Mouse (Mus musculus) frontal cortex, adult 2 months (tissue): ENCODE results near the gene Pogz. TPM values are rescaled to one million over a fixed set of nuclear protein-coding genes. Genes with fewer than 3 reads are reported as not detected.
A peak's percentile ranks its signal among the peaks of the same experiment; 100 is the strongest.
"Not testable (repeated sequence)": the region's sequence is repeated elsewhere in the genome, so short reads cannot be mapped to it uniquely, and the experiment has no call there.

Experiments
- DNase-seq, 2 experiments: peaks; one replicate each; pipeline ENCODE4 v3.0.0; 2022; ENCODE audit warnings: low spot score in 1 of 2; ENCODE audit errors: extremely low spot score in 1 of 2
- polyA plus RNA-seq: library from polyadenylated mRNA; depleted of rRNA; stranded (reverse); fragments of >200 nt; gene quantifications from 2 replicates; pipeline ENCODE4 v1.2.3, GENCODE M21; 2012

Gene Pogz
- polyA plus RNA-seq, 1 experiment: 47.6 TPM

GRCm38 (mm10) chr3:94832100-94832499 is 5.3 kb upstream of the Pogz start:
- DNase-seq: no peak

GRCm38 (mm10) chr3:94832701-94833100 is 4.7 kb upstream of the Pogz start:
- no peak for DNase-seq

GRCm38 (mm10) chr3:94833358-94833757 is 4.0 kb upstream of the Pogz start:
- no peak for DNase-seq

GRCm38 (mm10) chr3:94835396-94835795 is 2.0 kb upstream of the Pogz start:
- DNase-seq: no peak

- peak; percentile 83 to 90 for DNase-seq
These were observed 661 bp downstream of the Pogz start for GRCm38 (mm10) chr3:94837959-94838496.

- no peak for DNase-seq
These were observed 1.3 kb downstream of the Pogz start for GRCm38 (mm10) chr3:94838631-94839030.

- DNase-seq: no peak
These were observed 1.7 kb downstream of the Pogz start for GRCm38 (mm10) chr3:94839101-94839500.

GRCm38 (mm10) chr3:94847382-94847781 is 10.0 kb downstream of the Pogz start:
- DNase-seq: no peak

- peak in 1 of 2 experiments; percentile 79 for DNase-seq
These were observed 12.0 kb downstream of the Pogz start for GRCm38 (mm10) chr3:94849338-94849737.

GRCm38 (mm10) chr3:94851731-94852130 is 14.4 kb downstream of the Pogz start:
- no peak for DNase-seq

- no peak for DNase-seq
These were observed 14.8 kb downstream of the Pogz start for GRCm38 (mm10) chr3:94852215-94852614.

- DNase-seq: no peak
These were observed 22.1 kb downstream of the Pogz start for GRCm38 (mm10) chr3:94859471-94859870.

- no peak for DNase-seq
These were observed 31.6 kb downstream of the Pogz start for GRCm38 (mm10) chr3:94869011-94869410.

GRCm38 (mm10) chr3:94878618-94879017 is 41.3 kb downstream of the Pogz start:
- DNase-seq: no peak

- DNase-seq: no peak
These were observed 44.5 kb downstream of the Pogz start for GRCm38 (mm10) chr3:94881840-94882239.

- no peak for DNase-seq
These were observed 45.2 kb downstream of the Pogz start for GRCm38 (mm10) chr3:94882579-94882978.

GRCm38 (mm10) chr3:94886316-94887224 is 49.2 kb downstream of the Pogz start, which contains the start of gene Psmb4:
Gene Psmb4, minus strand, starts transcription at chr3:94886961.
- peak; percentile 81 to 91 for DNase-seq

- DNase-seq: no peak
These were observed 51.2 kb downstream of the Pogz start for GRCm38 (mm10) chr3:94888595-94888994.

GRCm38 (mm10) chr3:94894076-94894475 is 56.7 kb downstream of the Pogz start:
- DNase-seq: no peak

- peak in 1 of 2 experiments; percentile 83 for DNase-seq
These were observed 65.4 kb downstream of the Pogz start for GRCm38 (mm10) chr3:94902747-94903146.

GRCm38 (mm10) chr3:94904759-94905158 is 67.4 kb downstream of the Pogz start:
- DNase-seq: not testable (repeated sequence)

- no peak for DNase-seq
These were observed 69.1 kb downstream of the Pogz start for GRCm38 (mm10) chr3:94906482-94906881.
